Mouse (Mus musculus) liver, adult 2 months (tissue): ENCODE measurements around the gene Sp1.

ENCODE experiments used
- CTCF ChIP-seq: fragments of 200-500 bp; IDR thresholded peaks from 2 replicates; pipeline ENCODE4 v1.5.1; 2011; ENCODE audit warnings: low read depth, low read length, control low read depth
- POLR2A ChIP-seq: fragments of 200-500 bp; IDR thresholded peaks from 2 replicates; pipeline ENCODE4 v1.6.1; 2011; ENCODE audit warnings: low read length, control low read depth; ENCODE audit not compliant: insufficient read depth; ENCODE audit errors: extremely low read depth

GRCm38 (mm10) chr15:102471727-102472126 is 65.8 kb downstream of the Sp1 start:
- no peak for TF ChIP-seq CTCF
- TF ChIP-seq POLR2A = no peak
